Mouse (Mus musculus) cortical plate, adult 2 months (tissue): Measurements from ENCODE around the gene Slc24a1. TPM values are rescaled to one million over a fixed set of nuclear protein-coding genes. Genes with fewer than 3 reads are reported as not detected.
"Not testable (repeated sequence)": the region's sequence is repeated elsewhere in the genome, so short reads cannot be mapped to it uniquely, and the experiment has no call there.

Experiments used
- H3K27ac ChIP-seq: fragments of 200-500 bp; 2 replicates; pipeline ENCODE4 v1.5.1; 2012; ENCODE audit warnings: low read length, control low read depth, inconsistent platforms; ENCODE audit not compliant: insufficient read depth
- H3K4me1 ChIP-seq: fragments of 200-500 bp; 2 replicates; pipeline ENCODE4 v1.6.1; 2011; ENCODE audit warnings: low read length; ENCODE audit not compliant: control insufficient read depth, insufficient read depth
- H3K4me3 ChIP-seq: fragments of 200-500 bp; 2 replicates; pipeline ENCODE4 v1.5.1; 2011; ENCODE audit warnings: mild to moderate bottlenecking, low read length, control low read depth; ENCODE audit not compliant: insufficient read depth
- CTCF ChIP-seq: fragments of 200-500 bp; IDR thresholded peaks from 2 replicates; pipeline ENCODE4 v1.5.1; 2011; ENCODE audit warnings: mild to moderate bottlenecking, control low read depth, low read length; ENCODE audit not compliant: insufficient read depth; ENCODE audit errors: extremely low read depth
- POLR2A ChIP-seq: fragments of 200-500 bp; IDR thresholded peaks from 2 replicates; pipeline ENCODE4 v1.6.1; 2011; ENCODE audit warnings: mild to moderate bottlenecking, low read length, control low read depth; ENCODE audit not compliant: insufficient read depth; ENCODE audit errors: extremely low read depth
- polyA plus RNA-seq: library from polyadenylated mRNA; depleted of rRNA; stranded (reverse); fragments of >200 nt; gene quantifications from 2 replicates; pipeline ENCODE4 v1.2.3, GENCODE M21; 2012; rRNA removed

The Slc24a1 gene
- polyA plus RNA-seq: 0.04 and 0.06 TPM in 2 replicates

DNA sequence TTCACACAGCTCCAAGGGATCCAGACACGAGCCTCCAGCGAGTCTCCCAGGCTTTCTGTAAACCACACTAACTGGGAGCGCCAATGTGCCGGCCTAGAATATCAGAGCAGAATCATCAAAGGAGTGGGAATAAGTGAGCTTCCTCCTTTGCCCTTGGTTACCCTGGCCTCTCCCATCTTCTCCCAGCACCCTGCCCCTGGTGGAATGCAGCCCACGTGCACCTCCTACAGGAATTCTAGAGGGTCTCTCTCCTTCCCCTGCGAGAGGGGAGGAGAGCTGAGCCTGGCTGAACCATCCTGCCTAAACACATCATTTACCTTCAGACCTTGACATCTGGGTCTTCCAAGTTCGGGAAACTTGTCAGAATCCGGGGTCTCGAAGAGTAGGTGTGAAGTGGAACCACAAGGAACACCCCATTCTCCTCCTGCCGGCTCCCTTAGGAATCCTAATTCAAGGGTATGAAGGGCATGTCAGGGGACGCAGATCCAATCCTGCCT, at the start of gene Slc24a1:
Gene Slc24a1, minus strand, starts transcription at position 447 of the 497 bp plus-strand sequence.
- H3K27ac ChIP-seq: no peak within 1 kb of the TSS
- no peak within 1 kb of the TSS for H3K4me3 ChIP-seq
- TF ChIP-seq POLR2A (no peak), CTCF (no peak)
- no peaks in the 10 kb centered on the region; the same call in 1 of the 2 replicates for H3K4me1 ChIP-seq

GRCm38 (mm10) chr9:64995464-64995863, 44.1 kb upstream of the Slc24a1 start:
- not testable (repeated sequence) for H3K4me3 ChIP-seq, H3K4me1 ChIP-seq, H3K27ac ChIP-seq

DNA sequence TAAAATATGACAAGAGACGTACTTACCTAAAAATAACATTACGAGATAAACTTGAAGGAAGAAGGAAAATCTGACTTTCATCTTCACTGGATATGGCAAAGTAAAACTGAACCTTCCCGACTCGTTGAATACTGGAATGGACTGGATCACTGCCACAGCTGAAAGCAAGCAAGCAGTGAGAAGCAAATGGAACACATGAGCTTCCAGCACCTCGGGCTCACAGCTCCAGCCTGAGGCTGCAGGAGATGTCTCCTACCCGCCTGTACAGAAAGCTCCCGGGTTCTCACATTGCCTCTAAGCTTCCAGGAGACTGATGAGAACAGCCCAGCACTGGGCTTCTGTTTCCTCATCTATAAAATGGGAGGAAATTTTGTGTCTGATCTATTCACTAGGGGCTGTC, 38.9 kb upstream of the Slc24a1 start:
- H3K4me1 ChIP-seq: peaks cover 2% of the 10 kb centered on the region; the same call in 1 of the 2 replicates
- no peak overlapping the region for H3K27ac ChIP-seq
- no peak for TF ChIP-seq POLR2A
- no peak for TF ChIP-seq CTCF
- H3K4me3 ChIP-seq: no peak overlapping the region

GRCm38 (mm10) chr9:64988443-64988842, 37.0 kb upstream of the Slc24a1 start:
- Histone ChIP-seq H3K4me1 (peaks cover 2% of the 10 kb centered on the region; the same call in 1 of the 2 replicates), H3K4me3 (no peak overlapping the region), H3K27ac (no peak overlapping the region)
- no peak for TF ChIP-seq CTCF
- no peak for TF ChIP-seq POLR2A

GRCm38 (mm10) chr9:64987651-64988050, 36.2 kb upstream of the Slc24a1 start:
- no peak for TF ChIP-seq POLR2A
- no peak for TF ChIP-seq CTCF
- Histone ChIP-seq H3K27ac (no peak overlapping the region), H3K4me1 (peaks cover 2% of the 10 kb centered on the region; the same call in 1 of the 2 replicates), H3K4me3 (no peak overlapping the region)

- no peak overlapping the region for H3K27ac ChIP-seq
- H3K4me3 ChIP-seq: no peak overlapping the region
- peaks cover 2% of the 10 kb centered on the region; the same call in 1 of the 2 replicates for H3K4me1 ChIP-seq
- TF ChIP-seq POLR2A (no peak), CTCF (no peak)
Measured at GRCm38 (mm10) chr9:64985807-64986206, 34.4 kb upstream of the Slc24a1 start.

- Histone ChIP-seq H3K27ac (no peak overlapping the region), H3K4me3 (no peak overlapping the region), H3K4me1 (peaks cover 2% of the 10 kb centered on the region; the same call in 1 of the 2 replicates)
- no peak for TF ChIP-seq CTCF
- TF ChIP-seq POLR2A: no peak
Measured at GRCm38 (mm10) chr9:64985037-64985794, 33.8 kb upstream of the Slc24a1 start.

GRCm38 (mm10) chr9:64981904-64982303, 30.5 kb upstream of the Slc24a1 start:
- H3K4me3 ChIP-seq: no peak overlapping the region
- H3K4me1 ChIP-seq: no peaks in the 10 kb centered on the region
- no peak overlapping the region for H3K27ac ChIP-seq
- TF ChIP-seq CTCF (no peak), POLR2A (no peak)

DNA sequence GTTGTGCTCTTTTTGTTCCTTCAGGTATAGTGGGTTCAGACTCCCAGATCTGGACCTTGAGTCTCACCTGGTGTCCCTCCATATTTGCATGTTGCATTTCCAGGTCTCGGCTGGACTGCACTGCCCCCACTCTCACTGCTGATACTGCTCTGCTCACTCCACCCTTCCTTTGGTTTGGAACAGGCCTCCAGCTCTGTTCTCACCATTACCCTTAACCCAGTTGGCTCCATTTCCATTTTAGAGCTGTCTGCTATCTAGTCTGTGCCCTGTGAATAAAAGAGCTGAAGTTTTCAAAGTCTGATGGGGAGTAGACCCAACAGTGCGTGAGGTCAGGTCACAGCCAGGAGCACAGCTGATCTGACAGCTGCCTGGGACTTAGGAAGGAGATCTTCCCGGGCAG, 29.1 kb upstream of the Slc24a1 start:
- no peak for TF ChIP-seq POLR2A
- no peak for TF ChIP-seq CTCF
- Histone ChIP-seq H3K27ac (no peak overlapping the region), H3K4me1 (no peaks in the 10 kb centered on the region), H3K4me3 (no peak overlapping the region)

DNA sequence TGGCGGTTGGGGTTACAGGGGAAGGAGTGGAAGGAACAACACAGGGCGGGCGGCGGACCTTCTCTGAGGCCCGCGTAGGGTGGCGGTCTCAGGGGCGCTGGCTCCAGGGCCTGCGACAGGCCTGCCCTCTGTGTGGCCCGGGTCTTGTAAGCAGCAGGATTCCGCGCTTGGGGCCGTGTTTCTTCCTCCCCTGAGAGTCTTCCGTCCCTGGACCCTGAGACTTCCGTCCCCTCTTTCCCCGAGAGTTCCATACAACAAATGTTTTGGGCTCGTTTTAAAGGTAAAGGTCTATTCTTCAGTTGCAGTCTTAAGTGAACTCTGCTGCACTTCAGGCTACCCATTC, 9.5 kb upstream of the Slc24a1 start:
- TF ChIP-seq POLR2A: no peak
- H3K4me3 ChIP-seq: peak overlapping the region; percentile 55
- H3K4me1 ChIP-seq: no peaks in the 10 kb centered on the region; the same call in none of the 2 replicates
- peak overlapping the region; percentile 77; the same call in 1 of the 2 replicates for H3K27ac ChIP-seq
